Mouse (Mus musculus): Measurements from ENCODE around the gene Dleu7. TPM values are rescaled to one million over a fixed set of nuclear protein-coding genes. Genes with fewer than 3 reads are reported as not detected.
A peak's percentile ranks its signal among the peaks of the same experiment; 100 is the strongest.

Gene Dleu7
- total RNA-seq (2012; rRNA removed): 0.98 and 1.2 TPM in 2 replicates

DNA sequence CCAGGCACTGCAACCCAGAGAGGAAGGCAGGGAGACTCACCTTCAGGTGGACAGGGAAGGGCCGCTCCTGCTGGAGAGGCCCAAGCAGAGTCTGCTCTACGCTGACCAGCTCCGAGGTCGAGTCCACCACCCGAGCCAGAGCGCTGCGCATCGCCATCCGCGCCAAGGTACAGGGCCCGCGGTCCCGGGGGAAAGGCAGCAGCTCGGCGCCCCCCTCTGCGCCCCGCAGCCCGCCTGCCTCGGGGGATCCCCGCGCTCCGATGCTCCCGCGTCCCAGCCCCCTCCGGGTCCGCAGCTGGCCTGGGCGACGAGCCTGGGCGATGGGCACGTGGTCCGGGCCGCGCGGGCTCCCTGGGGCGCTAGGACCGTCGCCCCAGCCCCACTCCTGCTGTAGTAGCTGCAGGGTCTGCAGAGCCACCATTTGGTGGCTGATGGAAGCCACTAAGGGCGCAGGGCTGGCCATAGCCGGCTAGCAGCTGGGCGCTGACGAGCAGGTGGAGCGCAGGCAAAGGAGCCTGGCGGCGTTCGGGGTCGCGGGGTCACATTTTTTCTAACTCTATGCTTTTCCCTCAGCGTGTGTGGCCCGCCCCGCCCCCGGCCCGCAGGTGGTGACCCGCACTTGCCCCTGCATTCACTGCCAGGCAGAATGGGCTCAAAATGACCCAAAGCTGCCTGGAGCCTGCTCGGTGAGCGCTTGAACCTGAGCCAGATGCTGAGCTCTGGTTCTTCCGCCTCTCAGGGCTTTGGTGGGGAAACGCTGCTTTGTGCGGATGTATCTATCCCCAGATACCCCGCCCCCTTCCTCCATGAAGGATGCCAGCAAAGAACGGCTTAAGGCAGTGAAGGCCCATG, at the start of gene Dleu7, which contains the start of gene Rnaseh2b:
Gene Dleu7 (minus strand): TSS at position 560 of the 852 bp plus-strand sequence.
Gene Rnaseh2b (plus strand): TSS at position 102 of the 852 bp plus-strand sequence.
- H3K4me3 ChIP-seq (ENCODE audit: insufficient read depth in 1 of 2, low read depth in 1 of 2, low read length in 2 of 2, poor library complexity in 1 of 2, severe bottlenecking in 1 of 2): peak within 1 kb of the TSS; percentile 59 to 79
- H3K9me3 ChIP-seq (ENCODE audit: control insufficient read depth, insufficient read depth, low read depth, low read length): no peaks in the 10 kb centered on the region
- H3K9ac ChIP-seq (ENCODE audit: insufficient read depth, low read depth, low read length, poor library complexity, severe bottlenecking): peak within 1 kb of the TSS; percentile 66
- no peak within 1 kb of the TSS for H3K27ac ChIP-seq (ENCODE audit: insufficient read depth, low read depth, low read length, poor library complexity, severe bottlenecking)
- TF ChIP-seq HCFC1 (IDR thresholded peaks at IDR 0.05; ENCODE audit: borderline replicate concordance, insufficient read depth, low read length) (no peak), CHD2 (IDR thresholded peaks at IDR 0.05; ENCODE audit: low read depth, low read length) (no peak), ZC3H11A (IDR thresholded peaks at IDR 0.05; ENCODE audit: borderline replicate concordance, low read depth, low read length) (no peak), MAFK (IDR thresholded peaks at IDR 0.05; ENCODE audit: insufficient read depth, low read depth, low read length) (no peak), ZNF384 (IDR thresholded peaks at IDR 0.05; ENCODE audit: low read depth, low read length) (peak; percentile 77)
- in situ Hi-C loops (cut with MboI; ENCODE audit: low sequenced_read_pairs in 2 of 2, unreplicated experiment in 2 of 2): no loop called here
- H3K4me1 ChIP-seq (ENCODE audit: control insufficient read depth in 2 of 2, insufficient read depth in 2 of 2, low read length in 2 of 2, poor library complexity in 1 of 2): peaks cover 2 to 4% of the 10 kb centered on the region in 2 experiments; a peak in 2 of 4 replicates
- no peaks in the 10 kb centered on the region for H3K36me3 ChIP-seq (ENCODE audit: control insufficient read depth, insufficient read depth, low read length, poor library complexity, severe bottlenecking)
- DNase-seq (ENCODE audit: low read depth, low spot score): peak; percentile 39

DNA sequence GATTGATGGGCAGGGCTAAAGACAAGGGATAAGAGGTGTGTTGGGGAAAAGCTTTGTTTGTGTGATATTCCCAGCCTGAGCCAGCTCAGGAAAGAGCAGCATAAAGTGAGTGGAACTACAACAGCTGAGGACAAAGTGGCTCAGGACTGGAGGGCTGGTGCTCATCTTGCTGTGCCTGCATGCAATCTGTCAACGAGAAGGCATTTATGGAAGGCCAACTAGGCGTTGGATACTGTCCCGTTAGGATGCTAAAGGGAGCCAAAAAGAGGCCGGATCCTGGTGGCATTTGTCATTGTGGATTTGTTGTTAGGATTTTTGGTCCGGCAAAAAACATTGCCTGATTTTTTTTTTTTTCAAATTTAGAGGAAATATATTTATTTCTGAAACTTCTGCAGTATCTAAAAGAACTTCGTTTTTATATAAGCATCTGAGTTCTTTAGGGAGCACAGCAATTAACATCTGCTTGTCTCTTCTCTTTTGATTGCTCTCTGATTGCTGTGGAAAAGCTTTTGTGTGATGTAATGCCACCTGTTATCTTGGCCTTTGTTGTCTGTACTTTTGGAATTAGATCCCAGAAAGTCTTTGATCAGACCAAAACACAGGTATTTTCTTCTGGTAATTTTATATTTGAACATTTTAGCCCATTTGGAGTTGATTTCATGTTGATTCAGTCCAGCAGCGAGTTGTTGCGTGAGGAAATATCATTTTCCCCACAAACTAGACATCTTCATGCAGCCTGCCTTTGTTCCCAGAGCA, 49.2 kb upstream of the Dleu7 start:
- H3K27ac ChIP-seq (ENCODE audit: insufficient read depth, low read depth, low read length, poor library complexity, severe bottlenecking): no peak overlapping the region
- no peak for TF ChIP-seq CHD2 (IDR thresholded peaks at IDR 0.05; ENCODE audit: low read depth, low read length)
- no peak for TF ChIP-seq HCFC1 (IDR thresholded peaks at IDR 0.05; ENCODE audit: borderline replicate concordance, insufficient read depth, low read length)
- TF ChIP-seq ZC3H11A (IDR thresholded peaks at IDR 0.05; ENCODE audit: borderline replicate concordance, low read depth, low read length): no peak
- no peak for TF ChIP-seq ZNF384 (IDR thresholded peaks at IDR 0.05; ENCODE audit: low read depth, low read length)
- no peak for TF ChIP-seq MAFK (IDR thresholded peaks at IDR 0.05; ENCODE audit: insufficient read depth, low read depth, low read length)

DNA sequence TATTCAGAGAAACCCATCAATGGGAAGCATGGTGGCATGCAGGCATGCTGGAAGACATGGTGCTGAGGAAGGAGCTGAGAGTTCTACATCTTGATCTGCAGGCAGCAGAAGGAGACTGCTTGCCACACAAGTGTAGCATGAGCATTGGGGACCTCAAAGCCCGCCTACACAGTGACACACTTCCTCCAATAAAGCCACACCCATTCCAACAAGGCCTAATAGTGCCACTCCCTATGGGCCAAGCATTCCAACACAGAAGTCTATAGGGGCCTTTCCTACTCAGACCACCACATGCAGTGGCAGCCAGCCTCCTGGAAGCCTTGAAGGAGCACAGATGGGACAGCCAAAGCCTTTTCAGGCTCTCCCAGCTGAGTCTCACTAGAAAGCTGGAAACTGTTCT, 46.3 kb upstream of the Dleu7 start:
- DNase-seq (ENCODE audit: low read depth, low spot score): no peak
- Histone ChIP-seq H3K4me1 (ENCODE audit: control insufficient read depth in 2 of 2, insufficient read depth in 2 of 2, low read length in 2 of 2, poor library complexity in 1 of 2) (peaks cover 6 to 25% of the 10 kb centered on the region in 2 experiments; a peak in 3 of 4 replicates), H3K9me3 (ENCODE audit: control insufficient read depth, insufficient read depth, low read depth, low read length) (no peaks in the 10 kb centered on the region), H3K4me3 (ENCODE audit: insufficient read depth in 1 of 2, low read depth in 1 of 2, low read length in 2 of 2, poor library complexity in 1 of 2, severe bottlenecking in 1 of 2) (no peak overlapping the region), H3K9ac (ENCODE audit: insufficient read depth, low read depth, low read length, poor library complexity, severe bottlenecking) (no peak overlapping the region), H3K36me3 (ENCODE audit: control insufficient read depth, insufficient read depth, low read length, poor library complexity, severe bottlenecking) (no peaks in the 10 kb centered on the region), H3K27ac (ENCODE audit: insufficient read depth, low read depth, low read length, poor library complexity, severe bottlenecking) (no peak overlapping the region)
- in situ Hi-C loops (cut with MboI; ENCODE audit: low sequenced_read_pairs in 2 of 2, unreplicated experiment in 2 of 2): no loop called here
- TF ChIP-seq ZC3H11A (IDR thresholded peaks at IDR 0.05; ENCODE audit: borderline replicate concordance, low read depth, low read length) (no peak), MAFK (IDR thresholded peaks at IDR 0.05; ENCODE audit: insufficient read depth, low read depth, low read length) (no peak), HCFC1 (IDR thresholded peaks at IDR 0.05; ENCODE audit: borderline replicate concordance, insufficient read depth, low read length) (no peak), ZNF384 (IDR thresholded peaks at IDR 0.05; ENCODE audit: low read depth, low read length) (no peak), CHD2 (IDR thresholded peaks at IDR 0.05; ENCODE audit: low read depth, low read length) (no peak)

More for the DNA sequence above, 49.2 kb upstream of the Dleu7 start:
- Histone ChIP-seq H3K9me3 (ENCODE audit: control insufficient read depth, insufficient read depth, low read depth, low read length) (no peaks in the 10 kb centered on the region), H3K9ac (ENCODE audit: insufficient read depth, low read depth, low read length, poor library complexity, severe bottlenecking) (no peak overlapping the region), H3K36me3 (ENCODE audit: control insufficient read depth, insufficient read depth, low read length, poor library complexity, severe bottlenecking) (peaks cover 2% of the 10 kb centered on the region; the same call in 1 of the 2 replicates), H3K4me1 (ENCODE audit: control insufficient read depth in 2 of 2, insufficient read depth in 2 of 2, low read length in 2 of 2, poor library complexity in 1 of 2) (peaks cover 6 to 16% of the 10 kb centered on the region in 2 experiments; a peak in 3 of 4 replicates), H3K4me3 (ENCODE audit: insufficient read depth in 1 of 2, low read depth in 1 of 2, low read length in 2 of 2, poor library complexity in 1 of 2, severe bottlenecking in 1 of 2) (no peak overlapping the region)
- DNase-seq (ENCODE audit: low read depth, low spot score): no peak
- in situ Hi-C loops (cut with MboI; ENCODE audit: low sequenced_read_pairs in 2 of 2, unreplicated experiment in 2 of 2): no loop called here

DNA sequence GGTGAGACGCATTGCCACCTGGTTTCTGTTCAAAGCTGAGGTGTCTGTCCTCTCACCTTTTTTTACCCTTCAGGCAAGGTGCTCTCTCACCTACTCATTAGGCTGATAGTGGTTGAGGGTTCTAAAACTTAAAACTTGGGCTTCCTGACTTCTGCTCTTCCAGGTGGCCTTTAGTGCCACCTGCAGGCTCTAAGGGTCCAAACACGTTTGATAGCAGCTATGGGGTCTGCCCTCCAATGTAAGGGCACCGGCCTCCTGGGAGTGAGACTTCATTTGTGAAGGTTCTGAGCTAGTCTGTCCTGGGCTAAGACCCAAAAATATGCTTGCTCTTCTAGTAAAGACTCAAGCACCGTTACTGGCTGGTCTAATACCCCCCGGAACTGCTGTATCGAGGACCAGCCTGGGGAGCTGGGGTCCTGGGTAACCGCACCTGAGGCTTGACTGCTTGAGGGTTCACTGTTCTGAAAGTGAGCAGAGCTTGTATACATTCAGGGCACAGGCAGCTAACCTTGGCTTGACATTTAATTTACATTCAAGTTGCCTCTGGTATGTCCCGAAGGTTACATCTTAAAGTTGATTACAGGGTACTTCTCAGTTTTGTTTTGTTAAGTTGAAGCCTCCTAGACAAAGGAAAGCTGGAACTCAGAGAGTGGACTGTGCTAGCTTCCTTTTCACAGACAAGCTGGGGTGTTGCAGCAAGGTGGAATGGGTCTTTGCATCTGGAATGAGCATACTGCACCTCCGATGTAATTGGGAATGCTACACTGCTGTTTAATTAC, 41.3 kb upstream of the Dleu7 start:
- peak overlapping the region; percentile 54; the same call in 1 of the 2 replicates for H3K9ac ChIP-seq (ENCODE audit: insufficient read depth, low read depth, low read length, poor library complexity, severe bottlenecking)
- TF ChIP-seq HCFC1 (IDR thresholded peaks at IDR 0.05; ENCODE audit: borderline replicate concordance, insufficient read depth, low read length) (no peak), ZNF384 (IDR thresholded peaks at IDR 0.05; ENCODE audit: low read depth, low read length) (no peak)
- H3K27ac ChIP-seq (ENCODE audit: insufficient read depth, low read depth, low read length, poor library complexity, severe bottlenecking): peak overlapping the region; percentile 76
- H3K9me3 ChIP-seq (ENCODE audit: control insufficient read depth, insufficient read depth, low read depth, low read length): no peaks in the 10 kb centered on the region
- H3K36me3 ChIP-seq (ENCODE audit: control insufficient read depth, insufficient read depth, low read length, poor library complexity, severe bottlenecking): no peaks in the 10 kb centered on the region
- H3K4me1 ChIP-seq (ENCODE audit: control insufficient read depth in 2 of 2, insufficient read depth in 2 of 2, low read length in 2 of 2, poor library complexity in 1 of 2): peaks cover 3 to 21% of the 10 kb centered on the region in 2 experiments
- 0 out of 4 replicates have a peak overlapping the region, but pooled peaks of 1 of the 2 experiments have one; percentile 14 for H3K4me3 ChIP-seq (ENCODE audit: insufficient read depth in 1 of 2, low read depth in 1 of 2, low read length in 2 of 2, poor library complexity in 1 of 2, severe bottlenecking in 1 of 2)
- in situ Hi-C loops (cut with MboI; ENCODE audit: low sequenced_read_pairs in 2 of 2, unreplicated experiment in 2 of 2): no loop called here
- no peak for DNase-seq (ENCODE audit: low read depth, low spot score)

All from ES-E14 (cell line).